Mouse (Mus musculus): ENCODE data around the gene Helz. TPM values are rescaled to one million over a fixed set of nuclear protein-coding genes. Genes with fewer than 3 reads are reported as not detected.

The Helz gene
- polyA plus RNA-seq, 2 experiments, result 15.9 to 21.6 TPM

DNA sequence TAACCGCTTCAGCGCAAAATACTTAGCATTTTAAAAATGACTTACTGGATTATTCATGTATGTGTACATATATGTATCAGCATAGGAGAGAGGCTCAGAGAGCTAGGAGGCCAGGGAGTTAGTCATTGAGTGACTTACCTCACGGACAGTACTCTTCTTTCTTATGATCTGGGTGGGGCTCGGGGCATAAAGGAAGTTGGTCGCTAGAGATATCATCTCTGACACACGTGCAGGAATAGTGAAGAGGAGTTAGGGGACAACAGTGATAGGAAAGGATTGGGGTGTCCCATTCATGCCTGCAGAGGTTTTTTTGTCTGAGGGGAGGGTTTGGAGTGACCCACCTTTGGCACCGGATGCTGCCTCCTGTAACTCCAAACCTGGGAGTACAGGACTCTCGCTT is 176.9 kb downstream of the Helz start:
- Histone ChIP-seq H3K4me2 (replicated peaks; ENCODE audit: low read depth, low read length, severe bottlenecking) (no peak overlapping the region), H3K4me1 (ENCODE audit: control insufficient read depth, insufficient read depth, low read length) (no peaks in the 10 kb centered on the region), H3K9ac (ENCODE audit: low read depth, low read length, severe bottlenecking) (no peak overlapping the region), H3K36me3 (ENCODE audit: control insufficient read depth, insufficient read depth, low read length) (no peaks in the 10 kb centered on the region), H3K27ac (replicated peaks; ENCODE audit: low read depth, low read length) (no peak overlapping the region), H3K9me3 (ENCODE audit: control insufficient read depth, low read length) (no peaks in the 10 kb centered on the region), H3K27me3 (ENCODE audit: control insufficient read depth, insufficient read depth, low read length) (no peaks in the 10 kb centered on the region), H3K4me3 (replicated peaks; ENCODE audit: low read length) (no peak overlapping the region)
- ATAC-seq (ENCODE audit: low FRiP score, low read depth) (no peak), DNase-seq (ENCODE audit: low spot score) (no peak)
- TF ChIP-seq POLR2A (IDR thresholded peaks at IDR 0.05; ENCODE audit: borderline replicate concordance, extremely low read depth, insufficient read depth, insufficient read length), result no peak
- WGBS, result 90% methylated on average over 8 of the region's 8 CpGs

DNA sequence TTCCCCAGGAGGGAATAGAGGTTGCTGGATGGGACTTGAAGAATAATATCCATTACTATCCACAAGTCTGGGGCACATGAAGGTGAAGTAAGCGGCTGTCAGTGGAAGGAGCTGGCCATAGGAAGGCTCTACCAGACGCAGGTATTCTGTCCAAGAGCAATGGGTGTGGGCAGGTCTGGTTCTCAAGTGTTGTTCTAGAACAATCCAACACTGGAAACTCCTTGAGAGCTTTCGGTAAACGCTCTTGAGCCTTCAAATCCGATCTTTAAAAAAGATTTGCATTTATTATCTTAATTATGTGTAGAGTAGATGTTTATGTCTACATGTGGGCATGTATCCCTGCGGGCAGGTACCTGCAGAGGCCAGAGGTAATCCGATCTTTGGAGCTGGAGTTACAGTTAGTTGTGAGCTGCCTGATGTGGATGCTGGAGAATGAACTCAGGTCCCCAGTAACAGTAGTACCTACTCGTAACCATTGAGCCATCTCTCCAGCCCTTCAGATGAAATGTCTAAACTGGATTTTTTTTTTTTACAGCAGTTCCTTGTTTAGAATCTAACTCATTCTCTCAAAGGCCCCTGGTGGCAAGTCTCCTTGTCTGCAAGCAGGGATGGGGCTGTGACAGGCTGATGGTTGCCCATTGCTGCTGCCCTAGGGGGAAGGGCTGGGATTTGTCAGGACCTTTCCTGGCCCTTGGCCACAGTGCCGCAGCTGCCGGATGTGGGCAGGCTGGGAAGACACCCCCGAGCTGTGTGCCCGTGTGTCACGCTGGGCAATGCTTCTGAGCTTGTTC is 180.5 kb downstream of the Helz start:
- Histone ChIP-seq H3K4me2 (replicated peaks; ENCODE audit: low read depth, low read length, severe bottlenecking) (no peak overlapping the region), H3K9me3 (ENCODE audit: control insufficient read depth, low read length) (no peaks in the 10 kb centered on the region), H3K27me3 (ENCODE audit: control insufficient read depth, insufficient read depth, low read length) (no peaks in the 10 kb centered on the region), H3K4me3 (replicated peaks; ENCODE audit: low read length) (no peak overlapping the region), H3K4me1 (ENCODE audit: control insufficient read depth, insufficient read depth, low read length) (no peaks in the 10 kb centered on the region), H3K9ac (ENCODE audit: low read depth, low read length, severe bottlenecking) (no peak overlapping the region), H3K36me3 (ENCODE audit: control insufficient read depth, insufficient read depth, low read length) (no peaks in the 10 kb centered on the region), H3K27ac (replicated peaks; ENCODE audit: low read depth, low read length) (no peak overlapping the region)
- 79% methylated on average over 13 of the region's 13 CpGs for WGBS
- TF ChIP-seq POLR2A (IDR thresholded peaks at IDR 0.05; ENCODE audit: borderline replicate concordance, extremely low read depth, insufficient read depth, insufficient read length), result no peak
- DNase-seq (ENCODE audit: low spot score), result no peak
- no peak for ATAC-seq (ENCODE audit: low FRiP score, low read depth)

DNA sequence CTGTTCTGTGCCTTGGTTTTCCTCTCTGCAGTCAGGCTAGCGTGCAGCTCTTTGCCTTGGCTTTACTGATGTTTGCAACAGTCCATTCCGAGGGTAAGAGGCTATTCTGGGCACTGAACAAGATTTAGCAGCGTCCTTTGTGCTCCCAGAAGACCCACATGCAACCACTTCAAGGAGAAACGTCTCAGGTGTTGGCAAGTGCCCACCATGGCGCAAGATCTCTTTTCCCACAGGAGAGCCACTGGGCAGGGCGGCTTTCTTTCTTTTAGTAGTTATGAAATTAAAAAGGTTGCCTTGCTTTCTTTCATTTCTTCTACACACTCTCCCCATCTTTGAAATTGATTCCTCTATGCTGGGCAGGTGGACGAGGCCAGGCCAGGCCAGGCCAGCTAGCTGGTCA is 181.4 kb downstream of the Helz start:
- no peak overlapping the region for H3K4me2 ChIP-seq (replicated peaks; ENCODE audit: low read depth, low read length, severe bottlenecking)
- 82% methylated on average over 7 of the region's 7 CpGs for WGBS
- no peak overlapping the region for H3K9ac ChIP-seq (ENCODE audit: low read depth, low read length, severe bottlenecking)
- H3K36me3 ChIP-seq (ENCODE audit: control insufficient read depth, insufficient read depth, low read length), result no peaks in the 10 kb centered on the region
- H3K4me3 ChIP-seq (replicated peaks; ENCODE audit: low read length), result no peak overlapping the region
- H3K27ac ChIP-seq (replicated peaks; ENCODE audit: low read depth, low read length), result no peak overlapping the region
- no peaks in the 10 kb centered on the region for H3K4me1 ChIP-seq (ENCODE audit: control insufficient read depth, insufficient read depth, low read length)
- no peak for TF ChIP-seq POLR2A (IDR thresholded peaks at IDR 0.05; ENCODE audit: borderline replicate concordance, extremely low read depth, insufficient read depth, insufficient read length)
- H3K27me3 ChIP-seq (ENCODE audit: control insufficient read depth, insufficient read depth, low read length), result no peaks in the 10 kb centered on the region
- DNase-seq (ENCODE audit: low spot score) (no peak), ATAC-seq (ENCODE audit: low FRiP score, low read depth) (no peak)
- H3K9me3 ChIP-seq (ENCODE audit: control insufficient read depth, low read length), result no peaks in the 10 kb centered on the region

- Histone ChIP-seq H3K4me1 (ENCODE audit: control insufficient read depth, insufficient read depth, low read length) (no peaks in the 10 kb centered on the region), H3K9me3 (ENCODE audit: control insufficient read depth, low read length) (no peaks in the 10 kb centered on the region), H3K27me3 (ENCODE audit: control insufficient read depth, insufficient read depth, low read length) (no peaks in the 10 kb centered on the region), H3K36me3 (ENCODE audit: control insufficient read depth, insufficient read depth, low read length) (peaks cover 11% of the 10 kb centered on the region), H3K9ac (ENCODE audit: low read depth, low read length, severe bottlenecking) (no peak overlapping the region), H3K4me3 (replicated peaks; ENCODE audit: low read length) (no peak overlapping the region), H3K27ac (replicated peaks; ENCODE audit: low read depth, low read length) (no peak overlapping the region), H3K4me2 (replicated peaks; ENCODE audit: low read depth, low read length, severe bottlenecking) (no peak overlapping the region)
- 72% methylated on average over 4 of the region's 4 CpGs for WGBS
- TF ChIP-seq POLR2A (IDR thresholded peaks at IDR 0.05; ENCODE audit: borderline replicate concordance, extremely low read depth, insufficient read depth, insufficient read length), result no peak
- no peak for DNase-seq (ENCODE audit: low spot score)
- no peak for ATAC-seq (ENCODE audit: low FRiP score, low read depth)
Observed at GRCm38 (mm10) chr11:107730940-107731339, 183.2 kb downstream of the Helz start.

GRCm38 (mm10) chr11:107731498-107731897 is 183.8 kb downstream of the Helz start:
- H3K36me3 ChIP-seq (ENCODE audit: control insufficient read depth, insufficient read depth, low read length), result peaks cover 11% of the 10 kb centered on the region
- TF ChIP-seq POLR2A (IDR thresholded peaks at IDR 0.05; ENCODE audit: borderline replicate concordance, extremely low read depth, insufficient read depth, insufficient read length), result no peak
- no peak overlapping the region for H3K4me2 ChIP-seq (replicated peaks; ENCODE audit: low read depth, low read length, severe bottlenecking)
- H3K9me3 ChIP-seq (ENCODE audit: control insufficient read depth, low read length), result no peaks in the 10 kb centered on the region
- WGBS, result 73% methylated on average over 5 of the region's 5 CpGs
- H3K27ac ChIP-seq (replicated peaks; ENCODE audit: low read depth, low read length), result no peak overlapping the region
- no peaks in the 10 kb centered on the region for H3K4me1 ChIP-seq (ENCODE audit: control insufficient read depth, insufficient read depth, low read length)
- H3K27me3 ChIP-seq (ENCODE audit: control insufficient read depth, insufficient read depth, low read length), result no peaks in the 10 kb centered on the region
- ATAC-seq (ENCODE audit: low FRiP score, low read depth) (peak; percentile 34; the same call in 1 of the 2 replicates), DNase-seq (ENCODE audit: low spot score) (no peak)
- H3K9ac ChIP-seq (ENCODE audit: low read depth, low read length, severe bottlenecking), result no peak overlapping the region
- H3K4me3 ChIP-seq (replicated peaks; ENCODE audit: low read length), result no peak overlapping the region
